Mouse (Mus musculus) liver, adult 2 months (tissue): ENCODE measurements around the gene Cad. TPM values are rescaled to one million over a fixed set of nuclear protein-coding genes. Genes with fewer than 3 reads are reported as not detected.

Experiments
- DNase-seq: peaks from one replicate; pipeline ENCODE4 v3.0.0-alpha.2; 2011; ENCODE audit warnings: low read depth, low spot score; ENCODE audit errors: extremely low read depth
- H3K27ac ChIP-seq: fragments of 200-500 bp; replicated peaks from 2 replicates; pipeline ENCODE4 v1.5.1; 2012; ENCODE audit warnings: low read depth, mild to moderate bottlenecking, control low read depth, inconsistent platforms, low read length; ENCODE audit not compliant: insufficient read depth
- H3K27me3 ChIP-seq: fragments of 200-500 bp; 2 replicates; pipeline ENCODE4 v1.6.1; 2012; ENCODE audit warnings: mild to moderate bottlenecking, moderate library complexity, low read length, inconsistent platforms; ENCODE audit not compliant: control insufficient read depth, insufficient read depth
- H3K36me3 ChIP-seq: fragments of 200-500 bp; 2 replicates; pipeline ENCODE4 v1.6.1; 2012; ENCODE audit warnings: low read length, inconsistent platforms; ENCODE audit not compliant: control insufficient read depth, insufficient read depth
- H3K4me1 ChIP-seq: fragments of 200-500 bp; 2 replicates; pipeline ENCODE4 v1.6.1; 2011; ENCODE audit warnings: low read length; ENCODE audit not compliant: control insufficient read depth, insufficient read depth
- H3K4me3 ChIP-seq: fragments of 200-500 bp; 2 replicates; pipeline ENCODE4 v1.5.1; 2011; ENCODE audit warnings: low read depth, mild to moderate bottlenecking, control low read depth, low read length, moderate library complexity; ENCODE audit not compliant: insufficient read depth
- H3K79me2 ChIP-seq: fragments of 200-500 bp; 2 replicates; pipeline ENCODE4 v1.6.1; 2012; ENCODE audit warnings: inconsistent platforms, mild to moderate bottlenecking, low read length, moderate library complexity; ENCODE audit not compliant: control insufficient read depth, insufficient read depth
- H3K9ac ChIP-seq: fragments of 200-500 bp; 2 replicates; pipeline ENCODE4 v1.6.1; 2012; ENCODE audit warnings: low read depth, mild to moderate bottlenecking, control low read depth, inconsistent platforms, low read length
- CTCF ChIP-seq: fragments of 200-500 bp; IDR thresholded peaks from 2 replicates; pipeline ENCODE4 v1.5.1; 2011; ENCODE audit warnings: low read depth, low read length, control low read depth
- POLR2A ChIP-seq: fragments of 200-500 bp; IDR thresholded peaks from 2 replicates; pipeline ENCODE4 v1.6.1; 2011; ENCODE audit warnings: low read length, control low read depth; ENCODE audit not compliant: insufficient read depth; ENCODE audit errors: extremely low read depth
- WGBS: fragments of 180-500 bp; shearing (Covaris S2); methylation state at CpG from one replicate; pipeline ENCODE4 v1.1.7; 2018; 5-methylcytosine and 5-hydroxymethylcytosine counted together
- polyA plus RNA-seq: library from polyadenylated mRNA; depleted of rRNA; stranded (reverse); fragments of >200 nt; gene quantifications from 2 replicates; pipeline ENCODE4 v1.2.3, GENCODE M21; 2012
- total RNA-seq: library from RNA; depleted of rRNA; stranded (reverse); fragments of >200 nt; gene quantifications from 2 replicates; pipeline ENCODE4 v1.2.3, GENCODE M21; 2014

Gene Cad
- total and polyA plus RNA-seq, 2 experiments = 10.7 to 12.7 TPM

DNA sequence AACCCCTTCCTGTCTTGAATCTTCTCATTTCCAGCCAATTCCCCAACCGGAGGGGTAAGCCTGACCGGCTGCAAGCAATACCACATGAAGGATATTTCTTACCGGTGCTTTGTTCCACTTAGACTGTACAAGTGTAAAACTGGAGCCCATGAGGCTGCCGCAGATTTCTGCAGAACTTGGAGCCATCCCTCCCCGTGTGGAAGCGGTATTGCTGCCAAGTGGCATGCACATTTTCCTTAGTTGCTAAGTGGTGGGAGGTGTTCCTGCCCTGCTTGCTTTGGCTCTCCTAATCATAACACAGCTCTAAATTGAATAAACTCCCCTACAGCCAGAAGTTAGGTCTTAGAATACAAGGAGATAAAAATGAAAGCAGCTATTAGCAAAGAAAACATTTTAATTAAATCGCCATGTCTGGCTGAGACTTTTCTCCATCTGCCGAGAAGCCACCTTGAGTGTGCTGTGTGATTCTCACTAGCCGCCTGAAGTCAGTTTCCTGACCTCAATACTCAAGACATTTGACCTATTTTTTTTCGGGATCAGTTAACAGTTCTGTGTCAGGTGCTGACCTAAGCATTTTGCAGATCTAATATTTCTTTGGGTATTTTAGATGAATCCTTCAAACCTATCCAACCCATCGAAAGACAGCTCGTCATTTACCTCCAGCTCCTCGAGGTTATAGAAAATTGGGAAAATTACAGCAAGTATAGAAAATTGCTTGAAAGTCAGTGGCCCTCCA, 25.6 kb downstream of the Cad start:
- Histone ChIP-seq H3K4me1 (no peaks in the 10 kb centered on the region), H3K36me3 (peaks cover 3% of the 10 kb centered on the region; the same call in 1 of the 2 replicates), H3K9ac (no peak overlapping the region), H3K27me3 (no peaks in the 10 kb centered on the region; the same call in 1 of the 2 replicates), H3K27ac (no peak overlapping the region), H3K4me3 (no peak overlapping the region), H3K79me2 (no peaks in the 10 kb centered on the region)
- no peak for TF ChIP-seq POLR2A
- TF ChIP-seq CTCF = no peak
- 80% methylated on average over 13 of the region's 13 CpGs for WGBS
- no peak for DNase-seq

DNA sequence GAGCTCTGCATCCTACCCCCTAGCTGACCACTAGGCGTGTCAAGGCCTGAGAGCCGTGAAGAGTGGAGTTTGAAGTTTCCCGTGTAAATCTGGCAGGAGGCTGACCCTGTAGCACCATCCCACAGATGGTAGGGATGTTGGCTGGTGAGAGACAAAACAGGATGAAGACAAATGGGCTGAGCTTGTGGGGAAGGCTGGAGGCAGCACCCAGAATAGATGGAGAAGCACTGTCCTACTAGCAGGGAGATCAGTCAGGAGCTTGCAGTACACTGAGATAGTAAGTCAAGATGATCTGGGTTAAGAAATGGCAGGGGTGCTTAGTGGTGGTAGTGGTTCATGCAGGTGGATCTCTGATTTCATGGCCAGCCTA, 26.2 kb downstream of the Cad start:
- Histone ChIP-seq H3K27me3 (no peaks in the 10 kb centered on the region; the same call in 1 of the 2 replicates), H3K36me3 (peaks cover under 1% of the 10 kb centered on the region; the same call in 1 of the 2 replicates), H3K9ac (no peak overlapping the region), H3K79me2 (no peaks in the 10 kb centered on the region), H3K4me1 (no peaks in the 10 kb centered on the region), H3K4me3 (no peak overlapping the region), H3K27ac (no peak overlapping the region)
- DNase-seq = no peak
- WGBS = 79% methylated on average over 3 of the region's 3 CpGs
- no peak for TF ChIP-seq CTCF
- no peak for TF ChIP-seq POLR2A

DNA sequence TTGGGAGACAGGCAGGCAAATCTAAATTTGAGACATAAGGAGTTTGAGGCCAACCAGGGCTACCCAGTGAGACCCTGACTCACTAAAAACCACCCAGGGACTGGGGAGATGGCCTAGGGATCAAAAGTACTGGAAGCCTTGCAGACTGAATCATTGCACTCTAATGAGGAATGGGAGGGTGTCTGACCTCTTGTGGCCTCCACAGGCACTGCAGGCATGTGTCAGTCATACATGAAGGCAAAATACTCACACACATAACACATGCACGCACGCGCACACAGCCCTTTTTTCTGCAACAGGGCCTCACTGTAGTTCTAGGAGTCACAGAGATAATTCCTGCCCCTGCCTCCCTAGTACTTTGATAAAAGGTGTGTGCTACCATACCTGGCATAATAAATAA, 26.8 kb downstream of the Cad start:
- Histone ChIP-seq H3K27ac (no peak overlapping the region), H3K79me2 (no peaks in the 10 kb centered on the region), H3K9ac (no peak overlapping the region), H3K4me1 (no peaks in the 10 kb centered on the region), H3K27me3 (no peaks in the 10 kb centered on the region; the same call in 1 of the 2 replicates), H3K4me3 (no peak overlapping the region), H3K36me3 (no peaks in the 10 kb centered on the region)
- peak; percentile 28 for DNase-seq
- TF ChIP-seq POLR2A (no peak), CTCF (peak; percentile 80)
- 94% methylated on average over 3 of the region's 3 CpGs for WGBS

DNA sequence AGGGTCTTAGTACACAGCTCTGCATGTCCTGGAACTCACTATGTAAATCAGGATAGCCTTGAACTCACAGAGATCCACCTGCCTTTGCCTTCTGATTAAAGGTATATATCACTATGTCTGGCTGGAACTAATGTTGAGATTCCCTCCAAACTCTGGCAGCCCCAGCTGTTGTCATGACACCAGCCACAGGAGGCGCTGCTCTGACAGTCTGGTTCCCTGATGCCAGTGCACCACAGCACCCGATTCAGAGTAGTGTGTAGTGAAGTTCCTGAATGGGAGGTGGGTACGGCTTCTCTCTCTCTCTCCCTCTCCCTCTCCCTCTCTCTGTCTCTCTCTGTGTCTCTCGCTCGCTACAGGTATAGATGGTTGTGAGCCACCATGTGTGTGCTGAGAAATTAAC, 27.8 kb downstream of the Cad start:
- Histone ChIP-seq H3K4me3 (no peak overlapping the region), H3K27me3 (no peaks in the 10 kb centered on the region; the same call in 1 of the 2 replicates), H3K27ac (no peak overlapping the region), H3K4me1 (no peaks in the 10 kb centered on the region), H3K36me3 (no peaks in the 10 kb centered on the region), H3K9ac (no peak overlapping the region), H3K79me2 (no peaks in the 10 kb centered on the region)
- peak; percentile 79 for TF ChIP-seq CTCF
- TF ChIP-seq POLR2A = no peak
- no peak for DNase-seq
- WGBS = 39% methylated on average over 5 of the region's 5 CpGs

DNA sequence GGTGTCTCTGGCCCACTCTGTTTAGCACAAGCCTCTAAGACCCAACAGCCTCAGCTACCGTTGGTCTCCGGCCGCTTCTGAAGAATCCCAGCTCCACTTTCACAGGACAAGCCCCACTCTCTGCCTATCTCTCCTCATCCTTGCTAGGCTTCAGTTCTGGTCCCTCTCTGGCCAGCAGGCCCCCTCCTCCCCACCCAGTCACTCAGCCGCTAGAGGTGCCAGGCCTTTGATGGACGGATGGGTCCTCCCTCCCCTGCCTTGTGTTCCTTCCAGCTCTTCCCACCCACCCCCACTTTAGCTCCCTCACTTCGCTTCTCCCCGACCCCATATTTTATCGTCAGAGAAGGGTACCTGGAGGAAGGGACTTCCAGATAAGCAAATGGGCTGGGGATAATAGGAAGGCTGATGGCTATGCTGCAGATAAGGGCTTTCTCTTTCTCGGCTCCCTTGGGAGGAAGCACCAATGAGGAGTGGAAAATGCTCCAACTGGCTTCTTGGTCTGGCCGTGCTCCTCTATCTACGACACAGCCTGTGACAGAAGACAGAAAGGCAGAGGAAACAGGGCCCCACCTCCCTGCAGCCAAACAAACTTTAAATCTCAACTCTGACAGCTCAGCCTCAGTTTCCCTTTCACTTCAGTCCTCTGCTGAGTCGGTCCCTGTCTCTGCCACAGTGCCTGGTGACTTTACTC, 28.5 kb downstream of the Cad start:
- H3K27ac ChIP-seq = no peak overlapping the region
- no peaks in the 10 kb centered on the region; the same call in 1 of the 2 replicates for H3K27me3 ChIP-seq
- H3K79me2 ChIP-seq = no peaks in the 10 kb centered on the region
- H3K36me3 ChIP-seq = no peaks in the 10 kb centered on the region
- DNase-seq = no peak
- H3K9ac ChIP-seq = no peak overlapping the region
- no peak for TF ChIP-seq POLR2A
- no peak for TF ChIP-seq CTCF
- H3K4me1 ChIP-seq = no peaks in the 10 kb centered on the region
- no peak overlapping the region for H3K4me3 ChIP-seq
- WGBS = 50% methylated on average over 12 of the region's 12 CpGs

DNA sequence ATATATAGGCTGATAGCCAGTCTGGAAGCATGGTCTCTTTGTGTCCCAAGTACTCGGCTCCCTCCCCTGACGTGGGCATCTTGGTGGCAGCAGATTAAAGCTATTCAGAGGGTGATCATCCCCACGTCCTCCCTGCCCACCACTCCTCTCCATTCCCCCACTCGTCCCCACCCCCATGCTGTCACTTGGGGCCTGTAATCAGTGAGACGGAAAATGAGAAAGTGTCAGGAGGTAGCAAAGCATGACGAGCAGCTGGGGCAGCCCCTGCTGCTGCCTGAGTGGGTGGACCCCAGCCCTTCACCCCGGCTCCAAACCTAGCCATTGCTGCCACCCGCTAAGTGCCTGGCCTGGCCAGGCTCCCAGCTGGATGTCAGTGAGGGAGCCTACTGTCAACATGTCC, 29.4 kb downstream of the Cad start:
- Histone ChIP-seq H3K9ac (no peak overlapping the region), H3K4me3 (no peak overlapping the region), H3K27ac (no peak overlapping the region), H3K79me2 (no peaks in the 10 kb centered on the region), H3K36me3 (no peaks in the 10 kb centered on the region), H3K27me3 (no peaks in the 10 kb centered on the region; the same call in 1 of the 2 replicates), H3K4me1 (no peaks in the 10 kb centered on the region)
- no peak for TF ChIP-seq POLR2A
- no peak for TF ChIP-seq CTCF
- no peak for DNase-seq
- 67% methylated on average over 8 of the region's 8 CpGs for WGBS
